Mouse (Mus musculus) embryonic facial prominence, embryonic 11.5 days (tissue): ENCODE measurements around the gene Pyurf. TPM values are rescaled to one million over a fixed set of nuclear protein-coding genes. Genes with fewer than 3 reads are reported as not detected.
A peak's percentile ranks its signal among the peaks of the same experiment; 100 is the strongest.

ENCODE experiments used
- ATAC-seq: fragments of 200-750 bp; cut with Nextera tagmentation; replicated peaks from 2 replicates; pipeline ENCODE4 v1.8.0; 2017; ENCODE audit warnings: low read depth; ENCODE audit not compliant: insufficient number of reproducible peaks, low FRiP score, low TSS enrichment
- DNase-seq: peaks from one replicate; pipeline ENCODE4 v3.0.0-alpha.2; 2015; ENCODE audit warnings: low spot score
- H3K27ac ChIP-seq: fragments of 300-500 bp; sonication (generic); replicated peaks from 2 replicates; pipeline ENCODE4 v1.5.1; 2014; ENCODE audit warnings: mild to moderate bottlenecking, low read depth, low read length, control low read depth
- H3K27me3 ChIP-seq: fragments of 300-500 bp; sonication (generic); 2 replicates; pipeline ENCODE4 v1.6.1; 2014; ENCODE audit warnings: mild to moderate bottlenecking, low read length, moderate library complexity, mixed read lengths; ENCODE audit not compliant: control insufficient read depth, insufficient read depth
- H3K36me3 ChIP-seq: fragments of 300-500 bp; sonication (generic); replicated peaks from 2 replicates; pipeline ENCODE4 v1.6.1; 2014; ENCODE audit warnings: low read depth, mild to moderate bottlenecking, low read length, moderate library complexity, mixed read lengths; ENCODE audit not compliant: control insufficient read depth, insufficient read depth
- H3K4me1 ChIP-seq: fragments of 300-500 bp; sonication (generic); 2 replicates; pipeline ENCODE4 v1.6.1; 2014; ENCODE audit warnings: low read length, mixed read lengths; ENCODE audit not compliant: control insufficient read depth, insufficient read depth
- H3K4me2 ChIP-seq: fragments of 300-500 bp; sonication (generic); 2 replicates; pipeline ENCODE4 v1.6.1; 2014; ENCODE audit warnings: low read depth, mild to moderate bottlenecking, control low read depth, low read length, moderate library complexity
- H3K4me3 ChIP-seq: fragments of 300-500 bp; sonication (generic); 2 replicates; pipeline ENCODE4 v1.5.1; 2014; ENCODE audit warnings: low read depth, low read length, control low read depth
- H3K9ac ChIP-seq: fragments of 300-500 bp; sonication (generic); replicated peaks from 2 replicates; pipeline ENCODE4 v1.6.1; 2014; ENCODE audit warnings: mild to moderate bottlenecking, control low read depth, low read length
- H3K9me3 ChIP-seq: fragments of 300-500 bp; sonication (generic); replicated peaks from 2 replicates; pipeline ENCODE4 v1.6.1; 2016; ENCODE audit warnings: mild to moderate bottlenecking, low read length, inconsistent platforms, mixed read lengths; ENCODE audit not compliant: control insufficient read depth
- WGBS: fragments of 180-500 bp; shearing (Covaris S2); extraction: QIAGEN DNeasy Blood & Tissue Kit; methylation state at CpG from one replicate; pipeline ENCODE4 v1.1.7; 2014; 5-methylcytosine and 5-hydroxymethylcytosine counted together
- polyA plus RNA-seq: library from polyadenylated mRNA; unstranded; fragments of >200 nt; fragmentation: Nextera tagmentation; extraction: Ambion mirVana; gene quantifications from 2 replicates; pipeline ENCODE4 v1.2.1, GENCODE M21; 2014

Gene Pyurf
- polyA plus RNA-seq, 1 experiment from 2014 or later, result 18.5 TPM

DNA sequence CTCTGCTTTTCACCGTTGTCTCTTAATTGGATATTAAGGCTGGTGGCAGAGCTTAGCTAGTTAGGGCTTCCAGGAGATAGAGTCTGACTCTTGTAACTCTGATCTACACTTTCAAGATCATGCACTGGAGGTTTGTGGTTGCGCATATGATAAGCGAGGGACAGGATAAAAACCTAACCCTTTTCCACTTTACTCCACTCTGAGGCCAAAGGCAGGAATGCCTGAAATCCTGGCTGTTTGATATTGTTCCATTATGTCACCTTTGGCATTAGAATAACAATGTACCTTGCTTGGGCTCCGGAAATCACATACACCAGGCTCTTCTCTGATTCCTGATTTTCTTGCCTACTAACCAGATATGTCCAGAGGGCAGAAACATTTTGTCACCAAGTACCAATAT is 9.8 kb upstream of the Pyurf start:
- ATAC-seq, result no peak
- DNase-seq, result no peak
- Histone ChIP-seq H3K4me3 (no peak overlapping the region), H3K27ac (no peak overlapping the region), H3K27me3 (no peaks in the 10 kb centered on the region), H3K4me2 (no peak overlapping the region; the same call in 1 of the 2 replicates), H3K4me1 (no peaks in the 10 kb centered on the region), H3K36me3 (no peaks in the 10 kb centered on the region), H3K9ac (no peak overlapping the region), H3K9me3 (no peaks in the 10 kb centered on the region)
- WGBS, result 63% methylated on average over 4 of the region's 4 CpGs

GRCm38 (mm10) chr6:57693116-57693515 is 1.2 kb upstream of the Pyurf start:
- Histone ChIP-seq H3K9ac (no peak overlapping the region), H3K27ac (no peak overlapping the region), H3K4me3 (no peak overlapping the region), H3K4me2 (no peak overlapping the region), H3K4me1 (no peaks in the 10 kb centered on the region), H3K9me3 (no peaks in the 10 kb centered on the region), H3K36me3 (no peaks in the 10 kb centered on the region), H3K27me3 (no peaks in the 10 kb centered on the region)
- ATAC-seq (no peak), DNase-seq (no peak)
- WGBS, result 90% methylated on average over 3 of the region's 3 CpGs

DNA sequence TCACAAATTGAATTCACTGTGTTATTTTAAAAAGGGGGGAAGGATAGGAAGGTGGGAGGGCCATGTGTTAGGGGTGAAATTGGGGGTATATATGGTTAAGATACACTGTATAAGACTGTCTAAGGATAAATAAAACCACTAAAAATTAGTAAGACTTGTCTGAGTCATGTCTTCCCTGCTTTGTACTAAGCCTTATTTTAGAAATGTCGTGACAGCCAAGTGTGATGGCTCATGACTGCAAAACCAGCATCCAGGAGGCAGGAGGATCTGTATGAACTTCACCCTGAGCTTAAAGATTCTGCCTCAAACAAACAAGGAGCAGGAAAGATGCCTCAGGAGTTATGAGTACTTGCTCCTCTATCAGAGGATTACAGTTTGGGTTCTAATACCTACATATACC is 7.7 kb downstream of the Pyurf start:
- 100% methylated on average over 1 of the region's 1 CpGs for WGBS
- peaks cover 2% of the 10 kb centered on the region; the same call in 1 of the 2 replicates for H3K36me3 ChIP-seq
- DNase-seq (no peak), ATAC-seq (no peak)
- H3K4me2 ChIP-seq, result no peak overlapping the region
- H3K27me3 ChIP-seq, result no peaks in the 10 kb centered on the region
- H3K4me3 ChIP-seq, result no peak overlapping the region
- no peak overlapping the region for H3K27ac ChIP-seq
- no peak overlapping the region for H3K9ac ChIP-seq
- no peaks in the 10 kb centered on the region for H3K9me3 ChIP-seq
- H3K4me1 ChIP-seq, result no peaks in the 10 kb centered on the region

- Histone ChIP-seq H3K9ac (no peak overlapping the region), H3K27me3 (no peaks in the 10 kb centered on the region), H3K9me3 (no peaks in the 10 kb centered on the region), H3K4me1 (no peaks in the 10 kb centered on the region), H3K4me2 (no peak overlapping the region), H3K36me3 (no peaks in the 10 kb centered on the region), H3K4me3 (no peak overlapping the region), H3K27ac (no peak overlapping the region)
- 81% methylated on average over 4 of the region's 4 CpGs for WGBS
- DNase-seq, result no peak
- no peak for ATAC-seq
Measured at GRCm38 (mm10) chr6:57661295-57661694, 30.6 kb downstream of the Pyurf start.

DNA sequence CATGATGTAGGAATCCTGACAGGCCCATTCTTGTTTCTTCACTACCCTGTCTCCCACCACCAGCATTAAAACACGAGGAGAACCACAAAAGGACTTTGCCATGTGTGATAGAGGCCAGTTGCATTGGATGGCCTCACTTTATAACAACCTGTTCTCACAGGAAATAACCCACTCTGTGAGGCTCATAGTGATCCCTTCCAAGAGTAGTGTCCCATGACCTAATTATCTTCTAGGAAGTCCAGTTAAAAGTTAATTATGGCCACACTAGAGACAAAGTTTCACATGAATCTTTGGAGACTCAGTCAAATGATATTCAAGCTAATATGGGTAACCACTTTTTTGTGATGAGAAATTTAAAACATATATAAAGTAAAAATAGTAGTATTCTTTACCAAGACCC is 44.6 kb downstream of the Pyurf start:
- H3K9ac ChIP-seq, result no peak overlapping the region
- no peak for ATAC-seq
- H3K4me1 ChIP-seq, result no peaks in the 10 kb centered on the region
- H3K27ac ChIP-seq, result no peak overlapping the region
- H3K36me3 ChIP-seq, result no peaks in the 10 kb centered on the region
- H3K9me3 ChIP-seq, result no peaks in the 10 kb centered on the region
- DNase-seq, result no peak
- no peak overlapping the region for H3K4me2 ChIP-seq
- H3K27me3 ChIP-seq, result no peaks in the 10 kb centered on the region
- WGBS, result 51% methylated on average over 1 of the region's 1 CpGs
- no peak overlapping the region for H3K4me3 ChIP-seq

- H3K9me3 ChIP-seq, result no peaks in the 10 kb centered on the region
- H3K9ac ChIP-seq, result no peak overlapping the region
- H3K27ac ChIP-seq, result no peak overlapping the region
- H3K27me3 ChIP-seq, result no peaks in the 10 kb centered on the region
- H3K36me3 ChIP-seq, result no peaks in the 10 kb centered on the region
- H3K4me2 ChIP-seq, result no peak overlapping the region
- no peaks in the 10 kb centered on the region for H3K4me1 ChIP-seq
- H3K4me3 ChIP-seq, result no peak overlapping the region
- WGBS, result 50% methylated on average over 4 of the region's 4 CpGs
- peak; percentile 47 for DNase-seq
- peak; percentile 76; the same call in 1 of the 2 replicates for ATAC-seq
Measured at GRCm38 (mm10) chr6:57641789-57642188, 50.1 kb downstream of the Pyurf start.

DNA sequence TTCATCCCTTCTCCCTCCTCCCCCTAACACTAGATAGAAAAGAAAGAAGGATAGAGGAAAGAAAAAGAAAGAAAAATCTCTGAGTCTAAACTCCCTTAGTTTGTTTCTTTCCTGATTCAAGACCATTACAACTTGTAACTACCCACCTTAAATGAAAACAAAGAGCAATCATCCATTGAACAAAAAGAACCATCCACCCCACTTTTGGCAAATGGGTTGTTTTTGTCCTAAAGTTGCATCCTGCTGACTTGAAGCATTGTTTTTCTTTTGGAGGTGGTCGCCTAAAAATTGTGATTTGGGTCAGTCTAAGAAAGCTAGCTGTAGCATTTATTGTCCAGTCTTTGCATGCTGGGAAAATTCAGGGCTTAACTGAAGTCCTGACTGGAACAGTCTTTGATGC is 52.3 kb downstream of the Pyurf start:
- WGBS, result 49% methylated on average over 1 of the region's 1 CpGs
- H3K4me1 ChIP-seq, result no peaks in the 10 kb centered on the region

More for the DNA sequence above, 52.3 kb downstream of the Pyurf start:
- H3K27ac ChIP-seq, result no peak overlapping the region
- H3K4me2 ChIP-seq, result no peak overlapping the region
- no peaks in the 10 kb centered on the region for H3K9me3 ChIP-seq
- no peaks in the 10 kb centered on the region for H3K36me3 ChIP-seq
- no peak for DNase-seq
- no peak overlapping the region for H3K4me3 ChIP-seq
- no peak for ATAC-seq
- no peak overlapping the region for H3K9ac ChIP-seq
- H3K27me3 ChIP-seq, result no peaks in the 10 kb centered on the region
